Mouse (Mus musculus): ENCODE measurements around the gene Palld. TPM values are rescaled to one million over a fixed set of nuclear protein-coding genes. Genes with fewer than 3 reads are reported as not detected.

The Palld gene
- polyA plus RNA-seq, 1 experiment from 2014 or later: 18.1 TPM

- H3K4me3 ChIP-seq: no peak overlapping the region
- no peaks in the 10 kb centered on the region for H3K9me3 ChIP-seq
- H3K9ac ChIP-seq: no peak overlapping the region
- 73% methylated on average over 4 of the region's 4 CpGs for WGBS
- no peak overlapping the region for H3K4me2 ChIP-seq
- ATAC-seq (ENCODE audit: low FRiP score, low read depth): no peak
- no peaks in the 10 kb centered on the region for H3K36me3 ChIP-seq
- H3K4me1 ChIP-seq (replicated peaks): no peaks in the 10 kb centered on the region
- no peaks in the 10 kb centered on the region for H3K27me3 ChIP-seq
- H3K27ac ChIP-seq (replicated peaks): no peak overlapping the region
Observed at GRCm38 (mm10) chr8:61563378-61563777, 339.1 kb downstream of the Palld start.

GRCm38 (mm10) chr8:61562626-61563025 is 339.9 kb downstream of the Palld start:
- Histone ChIP-seq H3K4me1 (replicated peaks) (no peaks in the 10 kb centered on the region), H3K4me2 (no peak overlapping the region), H3K27ac (replicated peaks) (no peak overlapping the region), H3K27me3 (no peaks in the 10 kb centered on the region), H3K9me3 (no peaks in the 10 kb centered on the region), H3K36me3 (no peaks in the 10 kb centered on the region), H3K4me3 (no peak overlapping the region), H3K9ac (no peak overlapping the region)
- 88% methylated on average over 4 of the region's 4 CpGs for WGBS
- ATAC-seq (ENCODE audit: low FRiP score, low read depth): no peak

- Histone ChIP-seq H3K36me3 (no peaks in the 10 kb centered on the region), H3K4me1 (replicated peaks) (no peaks in the 10 kb centered on the region), H3K9ac (no peak overlapping the region), H3K27me3 (no peaks in the 10 kb centered on the region), H3K4me3 (no peak overlapping the region), H3K27ac (replicated peaks) (no peak overlapping the region), H3K9me3 (no peaks in the 10 kb centered on the region), H3K4me2 (no peak overlapping the region)
- no peak for ATAC-seq (ENCODE audit: low FRiP score, low read depth)
- 96% methylated on average over 5 of the region's 5 CpGs for WGBS
Observed at GRCm38 (mm10) chr8:61561220-61561619, 341.3 kb downstream of the Palld start.

DNA sequence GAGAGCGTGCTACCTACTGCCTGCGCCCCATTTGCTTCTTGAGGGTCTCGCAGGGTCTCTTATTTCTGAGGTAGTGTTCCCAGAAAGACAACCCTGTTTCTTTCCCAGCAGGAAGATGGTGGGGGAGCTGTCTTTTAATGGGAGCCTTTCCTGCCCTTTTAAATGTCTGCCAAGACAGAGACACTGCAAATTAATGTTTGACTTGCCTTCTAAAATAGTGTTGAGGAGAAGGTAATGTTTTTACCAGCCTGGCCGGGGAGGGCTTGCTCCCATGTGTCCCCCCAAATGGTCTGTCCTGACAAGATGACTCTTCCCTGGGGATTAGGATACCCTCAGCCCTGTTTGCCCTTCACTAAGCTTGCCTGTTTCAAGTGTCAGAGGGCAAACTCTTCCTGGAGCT is 342.5 kb downstream of the Palld start:
- Histone ChIP-seq H3K4me1 (replicated peaks) (0 out of 2 replicates have a peak, but pooled peaks cover 4% of the 10 kb centered on the region), H3K27ac (replicated peaks) (no peak overlapping the region), H3K9me3 (no peaks in the 10 kb centered on the region), H3K36me3 (no peaks in the 10 kb centered on the region), H3K4me3 (no peak overlapping the region), H3K4me2 (no peak overlapping the region), H3K9ac (no peak overlapping the region), H3K27me3 (no peaks in the 10 kb centered on the region)
- WGBS: 90% methylated on average over 4 of the region's 4 CpGs
- no peak for ATAC-seq (ENCODE audit: low FRiP score, low read depth)

GRCm38 (mm10) chr8:61559450-61559849 is 343.0 kb downstream of the Palld start:
- no peak overlapping the region for H3K4me2 ChIP-seq
- no peak for ATAC-seq (ENCODE audit: low FRiP score, low read depth)
- no peaks in the 10 kb centered on the region for H3K36me3 ChIP-seq
- WGBS: 75% methylated on average over 5 of the region's 5 CpGs
- no peak overlapping the region for H3K9ac ChIP-seq
- H3K27me3 ChIP-seq: no peaks in the 10 kb centered on the region
- H3K27ac ChIP-seq (replicated peaks): no peak overlapping the region
- 0 out of 2 replicates have a peak, but pooled peaks cover 5% of the 10 kb centered on the region for H3K4me1 ChIP-seq (replicated peaks)
- H3K9me3 ChIP-seq: no peaks in the 10 kb centered on the region
- H3K4me3 ChIP-seq: no peak overlapping the region

DNA sequence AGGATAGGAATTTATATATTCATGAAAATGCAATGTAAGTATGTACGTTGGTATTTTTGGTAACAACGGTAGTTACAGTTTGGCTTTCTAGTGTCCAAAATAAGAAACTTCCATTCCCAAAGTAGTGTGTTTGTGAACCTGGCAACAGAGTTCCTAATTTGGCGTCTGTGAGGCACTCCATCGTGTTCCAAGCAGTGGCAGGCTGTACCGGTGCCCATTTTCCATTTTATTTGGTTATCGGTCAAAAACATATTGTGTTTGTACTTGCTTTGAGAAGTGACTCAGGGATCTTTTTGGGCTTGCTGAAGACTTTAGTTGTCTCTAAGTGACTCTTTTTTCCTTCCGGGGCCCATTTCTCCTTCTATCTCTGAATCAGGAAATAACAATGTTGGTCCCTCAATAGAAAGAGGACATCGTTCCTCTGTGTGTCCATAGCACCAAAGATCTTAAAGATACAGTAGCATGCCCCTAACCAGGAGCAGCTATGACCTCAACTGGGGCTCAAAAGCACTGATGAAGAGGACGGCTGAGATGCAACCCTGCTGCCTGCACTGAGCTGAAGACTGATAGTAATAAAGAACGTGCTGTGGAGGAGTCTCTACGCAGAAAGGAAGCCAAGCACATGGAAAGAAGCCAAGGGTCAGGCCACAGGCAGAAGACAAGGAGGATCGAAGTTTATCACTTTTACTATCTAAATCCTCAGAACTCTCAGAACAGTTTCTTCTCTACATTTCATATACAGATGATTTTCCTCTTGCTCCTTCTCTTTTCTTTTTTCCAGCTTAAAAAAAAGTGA is 344.2 kb downstream of the Palld start:
- Histone ChIP-seq H3K9me3 (no peaks in the 10 kb centered on the region), H3K27me3 (no peaks in the 10 kb centered on the region), H3K9ac (no peak overlapping the region), H3K4me2 (no peak overlapping the region), H3K4me3 (no peak overlapping the region), H3K36me3 (no peaks in the 10 kb centered on the region), H3K27ac (replicated peaks) (no peak overlapping the region), H3K4me1 (replicated peaks) (peaks cover 5% of the 10 kb centered on the region; the same call in 1 of the 2 replicates)
- no peak for ATAC-seq (ENCODE audit: low FRiP score, low read depth)
- 86% methylated on average over 12 of the region's 12 CpGs for WGBS

GRCm38 (mm10) chr8:61557036-61557435 is 345.5 kb downstream of the Palld start:
- no peak for ATAC-seq (ENCODE audit: low FRiP score, low read depth)
- Histone ChIP-seq H3K27ac (replicated peaks) (no peak overlapping the region), H3K4me3 (no peak overlapping the region), H3K9me3 (no peaks in the 10 kb centered on the region), H3K36me3 (no peaks in the 10 kb centered on the region), H3K4me2 (no peak overlapping the region), H3K27me3 (no peaks in the 10 kb centered on the region), H3K9ac (no peak overlapping the region), H3K4me1 (replicated peaks) (peaks cover 5% of the 10 kb centered on the region; the same call in 1 of the 2 replicates)

DNA sequence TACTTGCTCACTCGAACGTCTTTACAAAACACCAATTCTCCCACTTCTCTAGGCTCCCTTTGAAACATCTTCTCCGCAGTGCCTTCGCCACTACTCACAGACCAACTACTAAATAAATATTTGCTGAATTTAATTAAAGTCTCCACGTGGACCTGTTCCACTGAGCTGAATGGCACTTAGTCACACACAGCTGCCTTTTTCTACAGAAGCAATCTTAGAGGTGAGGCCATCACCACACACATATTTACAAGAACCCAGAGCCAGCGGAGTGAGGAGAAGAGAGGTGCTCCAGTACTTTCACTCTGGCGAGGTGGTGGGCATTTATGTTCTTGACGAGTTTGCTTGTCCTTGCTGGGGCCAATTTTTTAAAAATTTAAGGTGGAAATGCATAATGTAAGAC is 346.3 kb downstream of the Palld start:
- no peak overlapping the region for H3K9ac ChIP-seq
- no peak overlapping the region for H3K27ac ChIP-seq (replicated peaks)
- H3K4me3 ChIP-seq: no peak overlapping the region
- no peaks in the 10 kb centered on the region for H3K9me3 ChIP-seq
- peaks cover 5% of the 10 kb centered on the region; the same call in 1 of the 2 replicates for H3K4me1 ChIP-seq (replicated peaks)
- no peak overlapping the region for H3K4me2 ChIP-seq
- no peaks in the 10 kb centered on the region for H3K36me3 ChIP-seq
- 61% methylated on average over 8 of the region's 8 CpGs for WGBS
- H3K27me3 ChIP-seq: no peaks in the 10 kb centered on the region
- ATAC-seq (ENCODE audit: low FRiP score, low read depth): no peak

GRCm38 (mm10) chr8:61555343-61555742 is 347.1 kb downstream of the Palld start:
- Histone ChIP-seq H3K4me1 (replicated peaks) (peaks cover 5% of the 10 kb centered on the region; the same call in 1 of the 2 replicates), H3K4me2 (no peak overlapping the region), H3K4me3 (no peak overlapping the region), H3K9ac (no peak overlapping the region), H3K36me3 (no peaks in the 10 kb centered on the region), H3K27ac (replicated peaks) (no peak overlapping the region), H3K27me3 (no peaks in the 10 kb centered on the region), H3K9me3 (no peaks in the 10 kb centered on the region)
- WGBS: 64% methylated on average over 6 of the region's 6 CpGs
- no peak for ATAC-seq (ENCODE audit: low FRiP score, low read depth)

GRCm38 (mm10) chr8:61552755-61553402 is 349.6 kb downstream of the Palld start:
- Histone ChIP-seq H3K27me3 (no peaks in the 10 kb centered on the region), H3K27ac (replicated peaks) (no peak overlapping the region), H3K4me3 (no peak overlapping the region), H3K9ac (no peak overlapping the region), H3K36me3 (peaks cover 11% of the 10 kb centered on the region), H3K4me2 (no peak overlapping the region), H3K4me1 (replicated peaks) (peaks cover 5% of the 10 kb centered on the region; the same call in 1 of the 2 replicates), H3K9me3 (peaks cover 4% of the 10 kb centered on the region)
- WGBS: 88% methylated on average over 8 of the region's 8 CpGs
- ATAC-seq (ENCODE audit: low FRiP score, low read depth): no peak

- Histone ChIP-seq H3K9me3 (peaks cover 4% of the 10 kb centered on the region), H3K4me3 (no peak overlapping the region), H3K27ac (replicated peaks) (no peak overlapping the region), H3K9ac (no peak overlapping the region), H3K36me3 (peaks cover 11% of the 10 kb centered on the region), H3K4me2 (no peak overlapping the region), H3K27me3 (no peaks in the 10 kb centered on the region), H3K4me1 (replicated peaks) (peaks cover 5% of the 10 kb centered on the region; the same call in 1 of the 2 replicates)
- whole genome bisulfite sequencing: 68% methylated on average over 6 of the region's 6 CpGs
- no peak for ATAC-seq (ENCODE audit: low FRiP score, low read depth)
Observed at GRCm38 (mm10) chr8:61552221-61552620, 350.3 kb downstream of the Palld start.

DNA sequence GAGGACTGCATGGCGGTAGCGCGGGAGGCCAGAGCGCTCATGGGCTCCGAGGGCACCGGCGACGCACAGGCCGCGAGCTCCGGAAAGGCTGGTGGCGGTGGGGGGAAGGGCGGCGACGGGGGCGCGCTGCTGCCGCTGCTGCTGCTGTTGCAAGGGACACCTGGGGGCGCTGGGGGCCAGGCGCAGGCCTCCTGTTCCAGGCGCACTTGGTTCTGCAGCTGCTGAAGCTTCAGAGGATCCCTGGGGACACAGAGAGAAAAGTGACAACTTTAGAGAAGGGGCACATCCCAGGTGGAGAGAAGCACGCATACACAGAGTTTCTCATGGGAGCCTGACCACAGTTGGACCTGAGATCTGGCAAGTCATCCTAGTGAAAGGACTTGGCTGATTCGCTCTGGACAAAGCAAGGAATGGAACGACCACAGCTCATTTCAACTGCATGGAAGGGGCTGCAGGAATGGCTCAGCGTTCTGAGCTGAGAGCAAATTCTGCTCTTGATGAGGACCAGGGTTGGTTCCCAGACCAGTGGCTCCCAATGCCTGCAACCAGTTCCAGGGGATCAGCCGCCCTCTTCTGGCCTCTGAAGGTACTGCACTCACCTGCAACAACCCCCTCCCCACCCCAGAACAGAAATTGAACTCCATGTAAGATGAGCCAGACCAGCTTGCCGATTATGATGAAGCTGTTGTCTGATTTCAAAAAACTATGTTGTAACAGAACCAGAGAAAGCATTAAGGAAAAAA is 352.3 kb downstream of the Palld start:
- peaks cover 3% of the 10 kb centered on the region; the same call in 1 of the 2 replicates for H3K4me1 ChIP-seq (replicated peaks)
- peak overlapping the region; percentile 47 for H3K4me2 ChIP-seq
- no peak overlapping the region for H3K9ac ChIP-seq
- H3K27me3 ChIP-seq: no peaks in the 10 kb centered on the region
- no peak overlapping the region for H3K27ac ChIP-seq (replicated peaks)
- peaks cover 4% of the 10 kb centered on the region for H3K9me3 ChIP-seq
- 46% methylated on average over 27 of the region's 27 CpGs for WGBS
- no peak; the same call in 1 of the 2 replicates for ATAC-seq (ENCODE audit: low FRiP score, low read depth)
- peaks cover 11% of the 10 kb centered on the region for H3K36me3 ChIP-seq
- H3K4me3 ChIP-seq: peak overlapping the region; percentile 28
